Mouse (Mus musculus) frontal cortex, postnatal 36 days (tissue): ENCODE results near the gene Pidd1.
"Not testable (repeated sequence)": the region's sequence is repeated elsewhere in the genome, so short reads cannot be mapped to it uniquely, and the experiment has no call there.

ENCODE experiments used
- DNase-seq, 2 experiments: peaks; one replicate each; pipeline ENCODE4 v3.0.0; 2022; ENCODE audit warnings: low spot score in 2 of 2

Pidd1 gene

GRCm38 (mm10) chr7:141458661-141459060 is 14.8 kb upstream of the Pidd1 start:
- no peak for DNase-seq

- no peak for DNase-seq
Measured at GRCm38 (mm10) chr7:141457986-141458660, 14.3 kb upstream of the Pidd1 start.

GRCm38 (mm10) chr7:141457236-141457635 is 13.4 kb upstream of the Pidd1 start:
- no peak for DNase-seq

- DNase-seq, result no peak
Measured at GRCm38 (mm10) chr7:141456739-141457138, 12.9 kb upstream of the Pidd1 start.

- peak in 1 of 2 experiments; percentile 36 for DNase-seq
Measured at GRCm38 (mm10) chr7:141455610-141456314, 11.9 kb upstream of the Pidd1 start.

- peak; percentile 85 to 90 for DNase-seq
Measured at GRCm38 (mm10) chr7:141454967-141455551, 11.2 kb upstream of the Pidd1 start, which contains the start of gene Pnpla2. Pnpla2 (plus strand) TSS chr7:141455198.

GRCm38 (mm10) chr7:141453636-141454035 is 9.8 kb upstream of the Pidd1 start:
- DNase-seq, result no peak

- DNase-seq, result no peak
Measured at GRCm38 (mm10) chr7:141451928-141452327, 8.1 kb upstream of the Pidd1 start.

GRCm38 (mm10) chr7:141447110-141447991 is 3.5 kb upstream of the Pidd1 start, which contains the start of gene Rplp2:
Rplp2 (plus strand) TSS chr7:141447370.
- DNase-seq, result peak; percentile 97

- not testable (repeated sequence) for DNase-seq
Measured at GRCm38 (mm10) chr7:141446374-141446773, 2.5 kb upstream of the Pidd1 start.

GRCm38 (mm10) chr7:141443081-141443821 is 574 bp downstream of the Pidd1 start:
- no peak for DNase-seq

- DNase-seq, result no peak
Measured at GRCm38 (mm10) chr7:141442199-141442598, 1.6 kb downstream of the Pidd1 start.

GRCm38 (mm10) chr7:141441460-141441859 is 2.4 kb downstream of the Pidd1 start:
- no peak for DNase-seq

- peak in 1 of 2 experiments; percentile 49 for DNase-seq
Measured at GRCm38 (mm10) chr7:141440613-141441012, 3.2 kb downstream of the Pidd1 start.

- DNase-seq, result no peak
Measured at GRCm38 (mm10) chr7:141439811-141440210, 4.0 kb downstream of the Pidd1 start.

- no peak for DNase-seq
Measured at GRCm38 (mm10) chr7:141439140-141439679, 4.6 kb downstream of the Pidd1 start.

GRCm38 (mm10) chr7:141438201-141438968 is 5.4 kb downstream of the Pidd1 start:
- DNase-seq, result no peak

GRCm38 (mm10) chr7:141437178-141438120 is 6.4 kb downstream of the Pidd1 start, which contains the start of gene Slc25a22:
Slc25a22 (minus strand) TSS chr7:141437892.
- peak; percentile 83 to 85 for DNase-seq

- DNase-seq, result no peak
Measured at GRCm38 (mm10) chr7:141436523-141436892, 7.3 kb downstream of the Pidd1 start.
